Mouse (Mus musculus) cerebellum, adult 2 months (tissue): ENCODE data around the gene Steap3.

Experiments used
- CTCF ChIP-seq: fragments of 200-500 bp; IDR thresholded peaks from 2 replicates; pipeline ENCODE4 v1.5.1; 2011; ENCODE audit warnings: low read depth, mild to moderate bottlenecking, control low read depth, low read length, moderate library complexity, borderline replicate concordance; ENCODE audit not compliant: insufficient read depth
- POLR2A ChIP-seq: fragments of 200-500 bp; IDR thresholded peaks from 2 replicates; pipeline ENCODE4 v1.6.1; 2011; ENCODE audit warnings: low read length, control low read depth, borderline replicate concordance; ENCODE audit not compliant: insufficient read depth

GRCm38 (mm10) chr1:120174991-120175390 lies 97.5 kb downstream of the Steap3 start:
- no peak for TF ChIP-seq POLR2A
- TF ChIP-seq CTCF: no peak
